Mouse (Mus musculus): ENCODE data around the gene Kctd15.

Gene Kctd15

DNA sequence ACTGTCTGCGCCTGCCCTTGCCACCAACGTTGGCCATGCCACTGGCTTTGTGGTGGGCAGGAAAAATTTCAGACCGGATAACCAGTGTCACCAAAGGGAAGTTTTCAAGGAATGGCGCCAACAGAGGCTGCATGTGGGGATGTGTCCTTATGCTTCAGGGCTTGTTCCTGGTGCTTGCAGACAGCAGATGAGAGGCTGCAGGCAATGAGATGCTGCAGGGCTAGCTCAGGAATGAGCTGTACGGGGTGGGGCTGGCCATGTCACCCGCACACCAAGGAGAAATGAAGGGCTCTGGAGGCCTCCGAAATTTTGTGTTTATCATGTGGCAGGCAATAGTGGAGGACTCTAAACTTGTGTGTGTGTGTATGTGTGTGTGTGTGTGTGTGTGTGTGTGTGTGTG is 6.6 kb upstream of the Kctd15 start:
- no peak for DNase-seq (ENCODE audit: low read depth)

DNA sequence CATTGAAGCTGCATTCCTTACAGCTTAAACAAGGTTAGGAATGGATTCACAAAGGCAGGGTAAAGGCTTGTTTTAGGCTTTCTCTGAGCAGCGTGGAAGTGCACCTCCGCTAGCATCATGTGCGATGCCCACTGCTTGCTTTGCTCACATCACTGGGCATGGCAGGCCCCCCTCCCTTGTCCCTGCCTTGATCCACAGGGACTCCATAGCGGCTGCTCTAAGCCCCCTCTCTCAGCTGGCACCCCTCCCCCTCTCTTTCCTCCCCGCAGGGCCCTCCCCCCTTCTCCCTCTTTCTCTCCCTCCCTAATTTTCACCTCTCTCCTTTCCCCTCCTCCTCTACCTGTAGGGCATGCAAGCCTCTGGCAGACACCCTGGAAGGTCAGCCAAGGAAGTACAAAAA is 5.7 kb upstream of the Kctd15 start:
- no peak for DNase-seq (ENCODE audit: low read depth)

DNA sequence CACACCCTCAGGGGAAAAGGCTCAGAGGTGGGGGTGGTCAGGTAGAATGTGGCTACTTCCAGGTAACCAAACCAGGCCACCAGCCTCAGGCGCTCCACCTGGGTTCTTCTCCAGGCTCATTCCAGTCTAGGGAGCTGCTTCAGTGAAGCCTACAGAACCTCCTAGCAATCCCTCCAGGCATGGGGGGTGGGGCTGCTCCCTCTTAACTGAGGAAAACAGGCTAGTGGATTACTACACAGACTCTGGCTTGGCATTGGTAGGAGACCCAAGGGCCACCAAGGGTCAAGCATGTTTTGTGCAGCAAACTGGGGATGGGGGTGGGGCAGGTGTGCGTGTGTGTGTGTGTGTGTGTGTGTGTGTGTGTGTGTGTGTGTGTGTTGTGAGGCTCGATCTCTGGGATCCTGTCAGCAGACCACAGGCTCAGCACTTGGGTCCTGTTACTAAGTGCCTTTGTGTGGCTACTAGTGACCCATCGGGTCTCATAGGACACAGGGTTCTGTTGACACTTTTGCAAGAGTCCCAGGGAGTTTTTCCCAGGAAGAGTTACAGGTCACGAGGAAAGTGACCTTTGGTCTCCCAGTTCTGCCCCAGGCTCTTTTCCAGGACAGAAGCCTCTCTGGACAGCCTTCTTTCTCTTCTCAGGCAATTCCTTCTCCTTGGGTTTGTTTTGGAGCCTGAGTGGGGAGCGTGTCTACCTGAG is 3.0 kb upstream of the Kctd15 start:
- no peak for DNase-seq (ENCODE audit: low read depth)

DNA sequence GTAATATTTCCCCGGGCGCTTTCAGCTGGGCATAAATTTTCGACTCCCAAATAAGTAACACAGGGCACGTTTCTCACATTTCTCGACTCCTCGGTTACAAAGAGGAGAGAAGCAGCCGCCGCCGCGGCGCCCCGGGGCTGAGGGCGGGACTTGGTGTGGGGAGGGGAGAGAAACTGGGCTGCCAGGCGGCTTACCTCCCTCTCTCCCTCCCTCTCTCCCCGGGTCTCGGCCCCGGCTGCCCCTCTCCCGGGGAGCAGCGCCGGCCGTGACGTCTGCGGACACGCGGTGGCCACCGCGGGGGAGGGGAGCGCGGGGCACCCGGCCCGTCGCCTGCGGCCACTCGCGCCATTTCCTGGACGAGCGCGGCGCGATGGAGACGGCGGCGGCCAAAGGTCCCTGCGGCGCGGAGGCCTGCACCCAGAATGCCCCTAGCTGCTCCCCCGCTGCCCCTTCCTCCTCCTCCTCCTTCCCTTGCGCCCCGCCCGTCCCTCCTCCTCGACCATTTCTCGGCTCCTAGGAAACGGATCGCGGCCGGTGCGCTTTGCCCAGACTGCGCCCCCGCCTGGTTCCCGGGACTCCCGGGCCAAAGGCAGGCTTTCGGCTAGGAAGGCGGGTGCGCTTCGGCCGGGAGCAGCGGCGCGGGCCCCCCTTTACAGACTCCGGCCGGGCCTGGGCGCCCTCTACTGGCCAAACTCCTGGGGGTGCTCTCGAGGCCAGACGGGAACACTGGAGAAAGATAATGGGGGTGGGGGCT is 1.3 kb downstream of the Kctd15 start:
- peak; percentile 36 for DNase-seq (ENCODE audit: low read depth)

DNA sequence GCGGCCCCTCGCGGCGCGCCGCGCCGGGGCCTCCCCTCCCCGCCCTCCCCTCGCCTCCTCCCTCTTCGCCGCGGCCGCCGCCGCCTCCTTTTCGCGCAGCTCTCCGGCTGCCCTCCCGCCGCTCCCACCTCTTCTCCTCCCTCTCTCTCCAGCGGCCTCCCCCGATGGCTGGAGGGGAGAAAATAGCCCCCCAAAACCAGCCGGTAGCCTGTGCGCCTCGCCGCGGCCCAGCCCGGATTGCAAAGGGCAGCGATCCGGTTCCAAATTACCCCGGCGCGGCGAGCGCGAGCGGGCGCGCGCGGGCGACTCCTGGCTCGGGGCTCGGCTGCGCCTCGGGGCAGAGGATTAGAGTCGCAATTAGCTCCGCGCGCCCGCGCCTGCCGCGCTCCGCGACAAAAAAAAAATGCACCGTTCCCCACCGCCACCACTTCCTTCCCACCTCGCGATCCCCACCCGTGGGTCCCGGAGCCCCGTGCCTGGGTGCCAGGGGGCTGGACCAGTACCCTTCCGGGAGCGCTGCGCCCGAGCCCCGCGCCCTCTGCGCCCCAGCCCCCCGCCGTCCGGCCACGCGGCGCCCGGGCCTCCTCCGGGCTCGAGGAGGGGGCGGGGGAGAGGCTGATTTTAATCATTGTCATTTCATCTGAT is 2.0 kb downstream of the Kctd15 start:
- DNase-seq (ENCODE audit: low read depth): no peak

DNA sequence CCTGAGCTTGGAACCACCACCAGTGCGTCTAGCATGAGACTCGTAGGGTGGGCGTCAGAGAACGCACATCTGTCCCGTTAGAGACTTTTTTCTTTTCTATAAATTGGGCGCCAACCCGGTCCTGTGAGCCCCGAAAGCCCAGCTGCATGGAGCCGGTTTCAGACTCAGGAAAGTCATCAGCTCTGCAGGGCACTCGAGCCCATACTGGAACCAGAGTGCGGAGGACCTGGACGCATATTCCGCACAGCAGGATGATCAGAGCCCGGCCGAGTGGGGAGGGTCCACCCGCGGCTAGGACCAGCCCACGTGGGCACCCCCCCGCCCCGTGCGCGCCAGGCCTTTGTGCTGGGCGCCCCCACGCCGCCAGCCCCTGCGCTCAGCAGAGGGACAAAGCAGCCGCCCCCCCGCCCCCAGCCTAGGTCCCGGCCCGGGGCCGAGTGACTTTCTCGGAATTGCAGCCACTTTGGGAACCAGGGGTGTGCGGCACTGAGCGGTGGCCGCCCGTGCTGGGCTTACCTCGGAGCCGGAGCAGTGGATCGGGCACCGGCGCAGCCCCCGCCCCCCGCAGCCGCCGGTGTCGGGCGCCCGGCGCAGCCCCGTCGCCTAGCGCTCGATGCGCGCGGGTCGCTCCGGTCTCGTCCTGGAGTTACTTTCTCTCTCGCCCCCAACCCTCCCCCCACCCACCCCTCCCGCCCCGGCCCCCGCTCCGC is 2.6 kb downstream of the Kctd15 start:
- no peak for DNase-seq (ENCODE audit: low read depth)

DNA sequence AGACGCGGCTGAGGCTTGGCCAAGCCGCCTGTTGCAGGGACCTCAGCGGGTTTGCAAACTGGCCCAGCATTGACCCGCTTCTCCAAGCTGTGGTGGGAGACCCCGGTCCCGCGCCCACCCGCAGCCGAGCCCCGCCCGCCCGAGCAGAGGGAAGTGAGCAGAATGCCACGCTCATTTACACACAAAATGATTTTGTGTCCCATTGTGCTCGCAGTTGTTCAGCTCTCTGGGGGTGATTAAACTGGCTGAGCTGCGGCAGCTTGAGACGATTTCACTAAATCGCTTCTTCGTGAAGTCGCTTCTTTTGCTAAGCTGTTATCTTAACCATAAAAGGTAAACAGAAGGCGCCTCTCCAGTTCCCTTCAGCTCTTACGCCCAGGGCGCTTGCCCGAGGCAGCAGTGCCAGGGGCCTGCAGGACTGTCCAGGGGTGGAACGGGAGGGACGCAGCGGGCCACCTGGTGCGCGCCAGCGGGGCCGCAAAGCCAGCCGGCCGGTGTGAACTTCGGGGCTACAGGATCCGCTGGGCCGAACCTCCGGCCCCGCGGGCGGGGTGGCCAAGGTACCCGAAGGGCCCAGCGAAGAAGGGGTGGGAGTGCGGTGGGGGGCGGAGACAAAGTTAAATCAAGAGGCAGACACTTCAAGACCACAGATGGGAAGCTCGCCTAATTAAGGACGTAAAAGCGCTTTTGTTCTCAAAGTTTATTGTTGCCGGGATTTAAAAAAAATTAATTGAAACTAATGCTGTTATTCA is 3.6 kb downstream of the Kctd15 start:
- DNase-seq (ENCODE audit: low read depth): no peak

DNA sequence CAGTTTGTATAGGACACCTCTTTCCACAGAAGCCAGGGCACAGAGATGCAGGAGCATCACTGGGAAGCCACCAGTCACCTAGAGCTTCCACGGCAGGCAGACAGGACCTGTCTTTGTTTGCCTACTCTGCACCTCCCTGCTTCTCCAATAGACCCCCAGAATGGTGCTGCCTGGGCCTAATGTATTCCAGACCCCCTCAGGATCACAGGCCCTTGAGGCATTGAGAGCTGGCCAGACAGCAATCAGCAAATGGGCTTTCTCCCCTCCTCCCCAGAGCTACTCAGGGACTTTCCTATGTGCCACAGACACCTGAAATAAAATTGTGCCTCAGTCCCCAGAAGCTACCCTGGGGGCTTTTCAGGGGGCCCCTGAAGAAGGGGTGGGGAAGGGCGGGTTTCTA is 5.2 kb downstream of the Kctd15 start:
- DNase-seq (ENCODE audit: low read depth): no peak

DNA sequence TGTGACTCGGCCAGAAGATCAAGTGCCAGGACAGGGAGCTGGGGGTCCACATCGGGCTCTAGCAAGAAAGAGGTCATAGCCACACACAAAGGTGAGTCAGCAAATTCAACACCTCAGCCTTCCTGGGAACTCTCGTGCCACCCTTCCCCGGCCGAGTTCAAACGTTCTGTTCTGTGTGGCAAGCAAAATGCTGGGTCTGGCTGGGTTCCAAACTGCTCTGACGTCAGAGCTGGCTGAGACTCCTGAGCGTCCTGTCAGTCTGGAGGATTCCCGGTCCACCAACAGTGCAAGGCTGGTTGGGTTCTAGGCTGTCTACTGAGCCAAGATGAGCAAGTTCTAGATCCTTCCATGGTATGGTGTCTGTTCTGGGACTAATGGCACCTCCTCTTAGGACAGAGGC is 9.5 kb downstream of the Kctd15 start:
- no peak for DNase-seq (ENCODE audit: low read depth)

DNA sequence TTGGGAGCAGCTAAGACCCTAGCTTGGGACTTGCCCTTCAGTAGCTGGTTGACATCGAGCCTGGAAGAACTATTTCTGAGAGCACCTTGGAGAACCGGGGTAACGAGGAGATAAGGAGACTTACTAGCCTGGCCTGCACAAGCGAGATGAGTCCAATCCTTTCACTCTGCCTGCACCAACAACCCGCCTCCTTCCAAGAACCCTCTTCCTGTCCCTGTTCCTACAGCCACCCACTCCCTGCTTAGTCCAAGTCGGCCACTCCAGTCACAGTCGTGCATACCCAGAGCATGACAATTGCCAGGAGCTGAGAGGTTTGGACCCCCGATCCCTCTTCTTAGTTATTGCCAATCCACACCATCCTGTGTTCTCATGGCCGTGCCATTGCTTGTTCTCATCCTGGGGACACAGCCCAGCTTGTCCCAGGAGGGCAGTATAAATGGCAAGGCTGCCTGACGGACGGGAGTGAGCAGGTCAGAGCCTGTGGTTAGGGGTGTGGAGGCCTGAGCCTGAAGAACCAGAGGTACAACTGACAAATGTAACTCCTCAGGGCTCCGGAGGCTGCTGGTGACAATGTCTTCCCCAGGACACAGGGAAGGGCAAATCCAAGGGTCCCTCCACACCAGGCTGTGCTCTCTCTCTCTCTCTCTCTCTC is 10.3 kb downstream of the Kctd15 start:
- DNase-seq (ENCODE audit: low read depth): no peak

DNA sequence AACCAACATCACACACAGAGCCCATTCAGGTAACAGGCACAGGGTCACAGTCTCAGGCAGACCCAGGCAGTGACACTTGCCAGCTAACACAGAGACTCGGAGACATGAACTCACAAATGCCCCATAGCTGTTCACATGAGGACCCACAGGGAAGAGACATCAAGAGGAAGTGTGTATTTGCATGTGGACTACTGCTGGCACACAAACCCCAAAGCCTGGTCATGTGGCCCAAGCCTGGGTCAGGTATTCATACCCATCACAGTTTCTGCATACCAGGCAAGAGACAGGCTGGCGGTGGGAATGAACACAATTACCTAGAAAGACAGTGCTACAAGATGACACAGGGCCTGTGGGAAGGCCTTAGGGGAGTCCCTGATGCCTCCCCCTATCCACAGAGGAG is 10.9 kb downstream of the Kctd15 start:
- no peak for DNase-seq (ENCODE audit: low read depth)

DNA sequence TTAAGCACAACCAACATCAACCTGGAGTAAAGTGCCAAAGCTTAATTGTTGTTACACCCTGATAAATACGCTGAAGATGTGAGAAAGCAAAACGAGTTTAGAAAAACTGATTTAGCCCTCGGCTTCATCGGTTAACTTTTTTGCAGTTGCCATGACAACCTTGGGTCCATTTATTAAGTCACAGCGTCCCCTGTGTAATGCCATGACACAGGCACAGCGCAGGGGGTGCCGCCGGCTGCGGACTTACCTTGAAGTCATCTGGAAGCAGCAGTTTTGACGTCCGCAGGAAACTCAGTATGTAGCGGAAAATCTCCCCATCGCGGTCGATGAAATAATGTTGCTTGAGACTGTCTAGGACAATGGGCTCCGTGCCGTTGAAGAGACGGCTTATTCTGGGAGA is 11.9 kb downstream of the Kctd15 start:
- no peak for DNase-seq (ENCODE audit: low read depth)

DNA sequence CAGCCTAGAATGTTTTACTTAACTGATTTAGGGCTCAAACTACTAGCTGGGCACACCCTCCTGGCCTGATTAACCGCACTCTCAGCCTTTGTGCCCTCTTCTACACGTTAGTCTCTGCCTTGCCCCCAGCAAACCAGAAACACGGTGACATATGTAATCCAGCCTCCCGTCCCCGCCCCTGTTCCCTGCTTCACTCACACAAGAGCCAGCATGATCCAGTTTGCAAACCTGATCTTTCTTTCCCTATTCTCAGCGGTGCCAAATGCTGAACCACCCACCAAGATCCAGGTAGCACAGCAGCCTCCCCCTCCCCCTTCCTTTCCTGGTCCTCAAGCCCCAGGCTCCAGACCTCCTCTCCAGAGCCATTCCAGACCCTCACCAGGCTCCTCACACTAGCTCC is 13.2 kb downstream of the Kctd15 start:
- DNase-seq (ENCODE audit: low read depth): no peak

DNA sequence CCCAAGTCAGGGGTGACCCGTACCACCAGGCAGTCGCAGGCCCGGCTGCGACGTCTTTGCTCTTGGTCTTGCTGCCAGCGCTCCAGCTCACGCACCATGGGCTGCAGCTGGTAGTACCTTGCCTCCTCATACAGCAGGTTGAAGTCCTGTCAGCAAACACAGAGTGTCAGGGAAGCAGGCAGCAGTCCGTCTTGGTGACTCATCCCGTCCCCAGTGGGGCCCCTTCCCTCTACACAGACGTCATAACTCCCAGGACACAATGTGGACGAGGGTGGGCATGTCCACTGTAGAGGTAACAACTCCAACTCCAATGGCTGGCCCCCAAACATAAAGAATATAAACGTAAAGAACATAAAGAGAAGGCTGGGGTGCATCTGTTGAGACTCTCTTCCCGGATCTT is 14.6 kb downstream of the Kctd15 start:
- DNase-seq (ENCODE audit: low read depth): no peak

DNA sequence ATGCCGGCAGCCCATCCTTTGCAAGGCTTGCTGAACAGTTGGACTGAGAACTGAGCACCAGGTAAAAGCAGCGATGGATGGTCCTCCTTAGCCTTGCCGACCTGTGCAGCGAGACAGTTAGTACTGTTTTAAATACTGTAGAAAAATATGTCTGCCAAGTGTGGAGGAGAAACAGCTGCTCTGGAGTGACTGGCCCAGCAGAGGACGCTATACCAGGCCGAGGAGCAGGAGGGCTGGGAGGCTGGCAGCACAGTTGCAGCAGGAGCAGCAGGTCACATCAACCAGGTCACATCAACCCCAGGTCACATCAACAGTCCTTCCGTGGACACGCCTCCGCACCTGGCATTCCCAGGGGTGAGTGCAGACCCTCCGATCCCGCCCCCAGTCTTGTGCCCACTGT is 16.7 kb downstream of the Kctd15 start:
- no peak for DNase-seq (ENCODE audit: low read depth)

DNA sequence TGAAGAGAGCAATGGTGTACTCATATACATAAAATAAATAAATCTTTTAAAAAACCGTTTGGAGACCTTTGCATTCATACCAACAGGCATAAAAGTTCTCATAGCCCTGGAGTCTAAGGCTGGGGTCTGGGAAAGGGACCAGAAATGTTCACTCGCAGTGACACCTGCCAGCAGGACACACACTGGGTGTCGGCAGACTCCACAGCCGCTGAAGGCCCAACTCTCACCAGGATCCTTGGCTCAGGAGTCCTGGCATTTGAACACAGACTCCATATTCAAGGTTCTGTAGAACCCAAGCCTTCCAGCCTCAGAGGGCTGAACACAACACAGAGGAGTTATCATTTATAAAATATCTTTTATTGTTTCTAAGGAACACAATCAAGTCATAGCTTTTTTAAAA is 19.9 kb downstream of the Kctd15 start:
- DNase-seq (ENCODE audit: low read depth): no peak

DNA sequence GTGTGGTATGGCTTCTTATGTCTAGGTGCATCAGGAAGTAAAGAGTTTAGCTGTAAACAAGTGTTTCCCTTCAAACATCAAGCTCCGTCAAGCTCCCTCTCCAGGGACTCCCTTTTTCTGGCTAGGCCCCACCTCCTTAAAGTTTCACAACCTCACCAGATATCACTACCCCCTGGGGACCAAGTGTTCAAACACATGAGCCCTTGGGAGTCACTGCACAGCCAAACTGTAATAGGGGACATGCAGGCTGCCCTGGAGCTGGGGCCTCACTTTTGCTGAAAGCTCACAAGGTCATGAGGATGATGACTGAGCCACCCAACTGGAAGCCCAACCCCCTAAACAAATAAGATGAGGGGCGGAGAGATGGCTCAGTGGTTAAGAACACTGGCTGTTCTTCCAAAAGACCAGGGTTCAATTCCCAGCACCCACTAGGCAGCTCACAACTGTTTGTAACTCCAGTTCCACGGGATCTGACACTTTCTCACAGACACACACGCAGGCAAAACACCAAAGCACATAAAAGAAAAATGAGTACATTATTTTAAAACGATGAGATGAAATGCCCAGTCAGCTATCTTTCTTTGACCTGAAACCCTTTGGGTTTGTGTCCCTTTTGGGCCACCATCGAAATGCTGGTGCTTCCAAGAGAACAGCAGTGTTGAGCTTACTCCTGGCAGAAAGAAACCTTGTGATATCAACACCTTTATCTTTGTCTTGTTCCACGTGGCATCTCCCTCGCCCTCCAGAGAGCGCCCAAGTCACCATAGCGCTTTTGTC is 23.4 kb downstream of the Kctd15 start:
- no peak for DNase-seq (ENCODE audit: low read depth)

DNA sequence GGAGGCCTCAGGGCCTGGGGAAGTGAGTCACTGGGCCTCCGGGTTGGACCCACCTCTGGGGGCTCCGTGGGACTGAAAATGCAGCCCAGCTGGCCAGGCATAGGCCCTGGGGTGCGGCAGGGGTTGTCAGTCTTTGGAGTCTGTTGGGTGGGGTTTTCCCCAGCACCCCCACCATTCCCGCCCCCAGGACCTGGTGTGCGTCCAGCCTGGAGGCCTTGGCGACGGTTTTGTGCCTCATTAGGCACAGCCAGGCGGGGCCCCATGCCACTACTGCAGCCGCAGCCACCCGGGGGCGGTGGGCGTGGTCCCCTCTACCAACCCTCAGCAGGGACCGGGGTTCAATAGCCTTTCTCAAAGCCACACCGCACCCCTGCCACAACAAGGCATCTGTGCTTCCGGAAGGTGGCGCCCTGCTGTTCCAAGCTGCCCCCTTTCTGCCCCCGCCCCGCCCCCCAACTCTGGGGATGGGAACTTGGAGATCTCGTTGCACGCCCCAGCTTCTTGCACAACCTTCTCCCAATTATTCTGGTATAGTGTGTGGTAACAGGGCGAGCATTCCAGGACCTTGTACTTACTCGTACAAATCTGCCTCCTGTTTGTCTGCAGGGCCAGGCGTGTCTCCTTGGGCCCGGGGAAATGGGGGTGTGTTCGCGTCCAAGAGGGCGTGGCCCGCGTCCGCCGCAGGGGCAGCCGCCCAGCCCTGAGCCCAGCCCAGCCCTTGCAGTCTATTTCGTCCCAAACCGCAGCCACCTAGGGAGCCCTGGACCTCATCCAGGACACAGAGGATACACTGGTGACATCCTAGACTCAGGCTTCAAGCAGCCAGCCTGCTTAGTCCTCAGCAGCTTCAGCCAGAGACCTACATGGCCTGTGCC is 26.1 kb downstream of the Kctd15 start:
- DNase-seq (ENCODE audit: low read depth): peak; percentile 29

DNA sequence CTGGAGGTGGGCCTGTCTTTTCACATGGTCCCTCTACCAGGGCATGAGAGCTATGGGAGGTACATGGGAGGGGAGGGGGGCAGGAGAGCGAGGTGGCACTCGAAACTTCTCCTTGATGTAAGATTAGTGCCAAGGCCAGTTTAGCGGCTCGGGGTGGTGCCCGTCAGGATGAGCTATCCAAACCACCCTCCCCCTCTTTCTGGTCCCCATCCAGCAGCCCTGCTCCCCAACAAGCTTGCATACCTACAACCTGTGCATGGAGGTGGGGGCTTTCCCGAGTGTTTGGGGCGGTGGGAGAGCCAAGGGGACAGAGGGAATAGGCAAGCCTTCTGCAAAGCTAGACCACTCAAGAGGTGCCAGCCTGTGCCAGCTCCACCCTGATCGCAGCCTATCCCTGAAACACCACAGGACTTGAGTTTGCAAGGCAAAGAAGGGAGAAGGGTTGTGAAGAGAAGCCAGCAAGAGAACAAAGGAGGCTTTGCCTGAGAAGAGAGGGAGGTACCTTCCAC is 26.8 kb downstream of the Kctd15 start:
- DNase-seq (ENCODE audit: low read depth): no peak

DNA sequence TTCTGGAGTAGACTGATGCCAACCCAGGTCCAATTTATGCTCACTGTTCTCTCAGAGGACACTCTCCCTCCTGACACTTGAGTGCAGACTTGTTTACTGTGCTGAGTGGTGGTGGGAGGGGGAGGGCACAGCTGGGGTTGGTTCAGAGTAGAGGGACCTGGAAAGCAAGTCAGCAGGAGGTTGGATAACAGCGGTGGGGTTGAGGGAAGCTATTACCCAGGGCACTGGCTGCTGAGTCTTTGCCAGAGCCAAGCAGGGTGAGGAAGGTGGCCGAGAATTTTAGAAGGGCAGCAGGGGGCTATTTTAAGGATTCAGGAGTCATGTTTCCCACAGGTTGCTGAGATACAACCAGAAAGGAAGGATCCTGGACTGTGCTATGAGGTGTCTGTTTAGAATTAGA is 36.1 kb downstream of the Kctd15 start:
- DNase-seq (ENCODE audit: low read depth): no peak
